In genomic region chr3:89391663-89392511, GRCm38 (mm10) we compare ENCODE assay signal across 8 mouse cellular contexts. TPM values are rescaled to one million over a fixed set of nuclear protein-coding genes. Genes with fewer than 3 reads are reported as not detected.
A peak's percentile ranks its signal among the peaks of the same experiment; 100 is the strongest.
DNase-seq lines count a peak whose midpoint lies in the region; ATAC-seq lines count a peak whose summit lies in the region.

No protein-coding gene starts in this region.

- H3K9ac ChIP-seq in forebrain, embryonic 12.5 days = peak overlapping the region; percentile 61
- H3K9ac ChIP-seq in hindbrain, embryonic 12.5 days = peak overlapping the region; percentile 68

- peak overlapping the region; percentile 97 for H3K4me2 ChIP-seq in forebrain, embryonic 12.5 days
- peak overlapping the region; percentile 100 for H3K4me2 ChIP-seq in hindbrain, embryonic 12.5 days (replicated peaks)

- no peak for ATAC-seq in cerebellum, adult (ENCODE audit: insufficient number of reproducible peaks, low FRiP score, low TSS enrichment)
- ATAC-seq in forebrain, embryonic 12.5 days (ENCODE audit: low FRiP score) = no peak
- no peak for ATAC-seq in hindbrain, embryonic 12.5 days (ENCODE audit: low FRiP score)

- peak; percentile 61 for DNase-seq in cerebellum, adult 11 months
- DNase-seq in adrenal gland, postnatal 25 days = peak; percentile 75
- DNase-seq in liver = peak; percentile 59
- peak; percentile 63 for DNase-seq in neural tube, embryonic 10.5 days (ENCODE audit: extremely low spot score, low spot score)
- DNase-seq in frontal cortex, postnatal 10 days (ENCODE audit: low spot score in 2 of 2) = no peak

- WGBS in forebrain, embryonic 12.5 days = under 1% methylated on average over 55 of the region's 56 CpGs
- WGBS in hindbrain, embryonic 12.5 days = under 1% methylated on average over 50 of the region's 56 CpGs

- no peaks in the 10 kb centered on the region for H3K36me3 ChIP-seq in forebrain, embryonic 12.5 days (replicated peaks)
- no peaks in the 10 kb centered on the region for H3K36me3 ChIP-seq in hindbrain, embryonic 12.5 days

- H3K4me3 ChIP-seq in forebrain, embryonic 12.5 days (replicated peaks) = peak overlapping the region; percentile 50
- H3K4me3 ChIP-seq in hindbrain, embryonic 12.5 days = peak overlapping the region; percentile 55

- peaks cover 64% of the 10 kb centered on the region for H3K4me1 ChIP-seq in forebrain, embryonic 12.5 days
- peaks cover 64% of the 10 kb centered on the region for H3K4me1 ChIP-seq in hindbrain, embryonic 12.5 days

- peaks cover 50% of the 10 kb centered on the region for H3K27me3 ChIP-seq in forebrain, embryonic 12.5 days
- H3K27me3 ChIP-seq in hindbrain, embryonic 12.5 days = peaks cover 46% of the 10 kb centered on the region

- H3K27ac ChIP-seq in forebrain, embryonic 12.5 days = no peak overlapping the region
- no peak overlapping the region for H3K27ac ChIP-seq in hindbrain, embryonic 12.5 days

- H3K9me3 ChIP-seq in forebrain, embryonic 12.5 days = no peaks in the 10 kb centered on the region
- H3K9me3 ChIP-seq in hindbrain, embryonic 12.5 days (replicated peaks) = no peaks in the 10 kb centered on the region

RNA-seq across cellular contexts. Expression of gene Zbtb7b, which starts 2.7 kb away (rescaled TPM):
- 98.2 and 110 TPM in 2 replicates for total RNA-seq in adrenal gland, postnatal 25 days (2021)
- polyA plus RNA-seq in forebrain, embryonic 12.5 days (2016; fragmentation: Nextera tagmentation; extraction: Ambion mirVana) = 0.45 and 0.62 TPM in 2 replicates
- polyA plus RNA-seq in hindbrain, embryonic 12.5 days (2016; fragmentation: Nextera tagmentation; extraction: Ambion mirVana) = 0.74 and 0.80 TPM in 2 replicates

RNA-seq across cellular contexts. Expression of gene Lenep, which starts 10.7 kb away (rescaled TPM):
- total RNA-seq in adrenal gland, postnatal 25 days (2021) = 3.1 TPM in 1 of 2 replicates, not detected in the other
- 0.24 and 2.0 TPM in 2 replicates for polyA plus RNA-seq in forebrain, embryonic 12.5 days (2016; fragmentation: Nextera tagmentation; extraction: Ambion mirVana)
- polyA plus RNA-seq in hindbrain, embryonic 12.5 days (2016; fragmentation: Nextera tagmentation; extraction: Ambion mirVana) = 1.0 and 1.5 TPM in 2 replicates

RNA-seq across cellular contexts. Expression of gene Flad1, which starts 19.8 kb away (rescaled TPM):
- total RNA-seq in adrenal gland, postnatal 25 days (2021) = 34.7 and 35.4 TPM in 2 replicates
- polyA plus RNA-seq in forebrain, embryonic 12.5 days (2016; fragmentation: Nextera tagmentation; extraction: Ambion mirVana) = 32.2 and 33.1 TPM in 2 replicates
- polyA plus RNA-seq in hindbrain, embryonic 12.5 days (2016; fragmentation: Nextera tagmentation; extraction: Ambion mirVana) = 36.1 and 36.9 TPM in 2 replicates

RNA-seq across cellular contexts. Expression of gene Cks1b, which starts 26.3 kb away (rescaled TPM):
- 24.8 and 26.2 TPM in 2 replicates for total RNA-seq in adrenal gland, postnatal 25 days (2021)
- 363 and 395 TPM in 2 replicates for polyA plus RNA-seq in forebrain, embryonic 12.5 days (2016; fragmentation: Nextera tagmentation; extraction: Ambion mirVana)
- polyA plus RNA-seq in hindbrain, embryonic 12.5 days (2016; fragmentation: Nextera tagmentation; extraction: Ambion mirVana) = 249 and 274 TPM in 2 replicates

RNA-seq across cellular contexts. Expression of gene Shc1, which starts 26.4 kb away (rescaled TPM):
- total RNA-seq in adrenal gland, postnatal 25 days (2021) = 74.4 and 101 TPM in 2 replicates
- 28.4 and 30.9 TPM in 2 replicates for polyA plus RNA-seq in forebrain, embryonic 12.5 days (2016; fragmentation: Nextera tagmentation; extraction: Ambion mirVana)
- 54.8 and 61.2 TPM in 2 replicates for polyA plus RNA-seq in hindbrain, embryonic 12.5 days (2016; fragmentation: Nextera tagmentation; extraction: Ambion mirVana)

Comparison
In these comparisons a context has a peak if more than half of its experiments do, and no peak if none do; other contexts are left out.
1. DNase-seq: peak in cerebellum, adult 11 months (single experiment), adrenal gland, postnatal 25 days (single experiment), liver (single experiment) and neural tube, embryonic 10.5 days (single experiment); none in frontal cortex, postnatal 10 days (0 of 2).